Comparison of ENCODE assay signal across 21 mouse cellular contexts in genomic region chr6:83397728-83398127, GRCm38 (mm10). TPM values are rescaled to one million over a fixed set of nuclear protein-coding genes. Genes with fewer than 3 reads are reported as not detected.
A peak's percentile ranks its signal among the peaks of the same experiment; 100 is the strongest.
DNase-seq lines count a peak whose midpoint lies in the region; ATAC-seq and TF ChIP-seq lines count a peak whose summit lies in the region.
"Had no signal": no experiment of that assay in that cellular context is flagged by ENCODE, and none has a peak within 500 bp of the region (broad histone marks: within the 10 kb centered on the region; RNA-seq: fewer than 3 reads in every experiment).

No protein-coding gene starts in this region.

- peaks cover 77% of the 10 kb centered on the region for H3K36me3 ChIP-seq in embryonic facial prominence, embryonic 12.5 days
- peaks cover 100% of the 10 kb centered on the region for H3K36me3 ChIP-seq in embryonic facial prominence, embryonic 10.5 days (replicated peaks)
- peaks cover 81% of the 10 kb centered on the region for H3K36me3 ChIP-seq in limb, embryonic 14.5 days (ENCODE audit: control insufficient read depth, insufficient read depth, low read length)
- H3K36me3 ChIP-seq in limb, embryonic 10.5 days = peaks cover 100% of the 10 kb centered on the region
- H3K36me3 ChIP-seq in embryonic facial prominence, embryonic 15.5 days = peaks cover 68% of the 10 kb centered on the region

- no peaks in the 10 kb centered on the region for H3K27me3 ChIP-seq in embryonic facial prominence, embryonic 12.5 days
- H3K27me3 ChIP-seq in embryonic facial prominence, embryonic 10.5 days (replicated peaks; ENCODE audit: low read depth, poor library complexity, severe bottlenecking) = no peaks in the 10 kb centered on the region
- no peaks in the 10 kb centered on the region for H3K27me3 ChIP-seq in limb, embryonic 14.5 days (ENCODE audit: control insufficient read depth, insufficient read depth, low read length)
- no peaks in the 10 kb centered on the region for H3K27me3 ChIP-seq in limb, embryonic 10.5 days (ENCODE audit: low read depth, poor library complexity, severe bottlenecking)
- no peaks in the 10 kb centered on the region for H3K27me3 ChIP-seq in embryonic facial prominence, embryonic 15.5 days
- H3K27me3 ChIP-seq: hindbrain, embryonic 12.5 days; hindbrain, embryonic 15.5 days; Patski had no signal

- H3K9me3 ChIP-seq in embryonic facial prominence, embryonic 12.5 days = no peaks in the 10 kb centered on the region
- H3K9me3 ChIP-seq in embryonic facial prominence, embryonic 10.5 days = no peaks in the 10 kb centered on the region
- H3K9me3 ChIP-seq in limb, embryonic 14.5 days (ENCODE audit: control insufficient read depth, low read length) = no peaks in the 10 kb centered on the region
- H3K9me3 ChIP-seq in limb, embryonic 10.5 days (replicated peaks) = no peaks in the 10 kb centered on the region
- H3K9me3 ChIP-seq in embryonic facial prominence, embryonic 15.5 days (replicated peaks) = no peaks in the 10 kb centered on the region
- H3K9me3 ChIP-seq: hindbrain, embryonic 12.5 days; hindbrain, embryonic 15.5 days had no signal

- peak overlapping the region; percentile 55; the same call in 1 of the 2 replicates for H3K27ac ChIP-seq in embryonic facial prominence, embryonic 12.5 days
- H3K27ac ChIP-seq in embryonic facial prominence, embryonic 10.5 days (replicated peaks) = no peak overlapping the region
- peak overlapping the region; percentile 21; the same call in 1 of the 2 replicates for H3K27ac ChIP-seq in limb, embryonic 14.5 days (replicated peaks; ENCODE audit: low read depth, low read length)
- no peak overlapping the region for H3K27ac ChIP-seq in limb, embryonic 10.5 days
- H3K27ac ChIP-seq in embryonic facial prominence, embryonic 15.5 days (replicated peaks) = 0 out of 2 replicates have a peak overlapping the region, but pooled peaks have one; percentile 30
- H3K27ac ChIP-seq: hindbrain, embryonic 12.5 days; hindbrain, embryonic 15.5 days had no signal

- H3K4me2 ChIP-seq in embryonic facial prominence, embryonic 12.5 days (replicated peaks) = no peak overlapping the region
- no peak overlapping the region for H3K4me2 ChIP-seq in limb, embryonic 14.5 days (replicated peaks; ENCODE audit: low read depth, low read length, severe bottlenecking)
- H3K4me2 ChIP-seq in embryonic facial prominence, embryonic 15.5 days (replicated peaks) = no peak overlapping the region
- H3K4me2 ChIP-seq: heart, embryonic 11.5 days; hindbrain, embryonic 12.5 days; hindbrain, embryonic 15.5 days had no signal

- no peak overlapping the region for H3K4me3 ChIP-seq in embryonic facial prominence, embryonic 12.5 days
- H3K4me3 ChIP-seq in embryonic facial prominence, embryonic 10.5 days = no peak overlapping the region
- H3K4me3 ChIP-seq in limb, embryonic 14.5 days (replicated peaks; ENCODE audit: low read length) = no peak overlapping the region
- H3K4me3 ChIP-seq in limb, embryonic 10.5 days = no peak overlapping the region
- H3K4me3 ChIP-seq in embryonic facial prominence, embryonic 15.5 days (replicated peaks) = no peak overlapping the region
- H3K4me3 ChIP-seq: erythroblast, embryonic 14.5 days; gastrocnemius, adult 2 months; hindbrain, embryonic 12.5 days; hindbrain, embryonic 15.5 days had no signal

- peaks cover 3% of the 10 kb centered on the region; the same call in 1 of the 2 replicates for H3K4me1 ChIP-seq in embryonic facial prominence, embryonic 12.5 days
- H3K4me1 ChIP-seq in embryonic facial prominence, embryonic 10.5 days = no peaks in the 10 kb centered on the region
- H3K4me1 ChIP-seq in limb, embryonic 14.5 days (ENCODE audit: control insufficient read depth, insufficient read depth, low read length) = no peaks in the 10 kb centered on the region; the same call in 1 of the 2 replicates
- no peaks in the 10 kb centered on the region for H3K4me1 ChIP-seq in limb, embryonic 10.5 days
- peaks cover 7% of the 10 kb centered on the region; the same call in 1 of the 2 replicates for H3K4me1 ChIP-seq in embryonic facial prominence, embryonic 15.5 days

- 83% methylated on average over 8 of the region's 8 CpGs for WGBS in embryonic facial prominence, embryonic 12.5 days
- WGBS in embryonic facial prominence, embryonic 10.5 days = 88% methylated on average over 8 of the region's 8 CpGs
- 58% methylated on average over 8 of the region's 8 CpGs for WGBS in limb, embryonic 14.5 days
- 70% methylated on average over 8 of the region's 8 CpGs for WGBS in limb, embryonic 10.5 days
- WGBS in embryonic facial prominence, embryonic 15.5 days = 75% methylated on average over 8 of the region's 8 CpGs

- DNase-seq in embryonic facial prominence, embryonic 10.5 days (ENCODE audit: low spot score) = no peak
- no peak for DNase-seq in limb, embryonic 14.5 days (ENCODE audit: low spot score)
- no peak for DNase-seq in limb, embryonic 10.5 days (ENCODE audit: low spot score)
- DNase-seq in thymus, postnatal 4 days = no peak
- DNase-seq: adrenal gland, postnatal 10 days; adrenal gland, postnatal 36 days; cerebellum, adult 18-20 months; cerebellum, adult 9-10 months; cerebellum, postnatal 14 days; forebrain, postnatal 0 days; gastrocnemius, adult 2 months; gastrocnemius, postnatal 14 days; heart, adult 11 months had no signal

- 0 out of 2 replicates have a peak, but pooled peaks have one; percentile 41 for ATAC-seq in embryonic facial prominence, embryonic 12.5 days (ENCODE audit: insufficient number of reproducible peaks, insufficient read depth, low FRiP score, low TSS enrichment)
- no peak for ATAC-seq in limb, embryonic 14.5 days (ENCODE audit: low FRiP score, low read depth)
- ATAC-seq in embryonic facial prominence, embryonic 15.5 days (ENCODE audit: insufficient number of reproducible peaks, low FRiP score, low TSS enrichment, low read depth) = no peak
- ATAC-seq: forebrain, embryonic 14.5 days; forebrain, postnatal 0 days; Patski had no signal

- H3K9ac ChIP-seq in embryonic facial prominence, embryonic 12.5 days = no peak overlapping the region
- H3K9ac ChIP-seq in limb, embryonic 14.5 days (ENCODE audit: low read depth, low read length, severe bottlenecking) = no peak overlapping the region
- no peak overlapping the region for H3K9ac ChIP-seq in embryonic facial prominence, embryonic 15.5 days
- H3K9ac ChIP-seq: forebrain, postnatal 0 days; hindbrain, embryonic 12.5 days; hindbrain, embryonic 15.5 days had no signal

- no peak for TF ChIP-seq POLR2A in limb, embryonic 14.5 days (IDR thresholded peaks at IDR 0.05; ENCODE audit: borderline replicate concordance, extremely low read depth, insufficient read depth, insufficient read length)

RNA-seq across cellular contexts. Expression of gene Bola3, which starts 48.8 kb away (rescaled TPM):
- 117 and 126 TPM in 2 replicates for polyA plus RNA-seq in embryonic facial prominence, embryonic 12.5 days (2016; fragmentation: Nextera tagmentation; extraction: Ambion mirVana)
- 149 and 153 TPM in 2 replicates for polyA plus RNA-seq in embryonic facial prominence, embryonic 10.5 days (2016; fragmentation: Nextera tagmentation; extraction: Ambion mirVana)
- 26.7 and 55.1 TPM in 2 replicates for polyA plus RNA-seq in limb, embryonic 14.5 days (2012; rRNA removed)
- 116 and 129 TPM in 2 replicates for polyA plus RNA-seq in limb, embryonic 14.5 days (2014; fragmentation: Nextera tagmentation; extraction: Ambion mirVana)
- 162 and 171 TPM in 2 replicates for polyA plus RNA-seq in limb, embryonic 10.5 days (2016; fragmentation: Nextera tagmentation; extraction: Ambion mirVana)
- 105 and 113 TPM in 2 replicates for polyA plus RNA-seq in embryonic facial prominence, embryonic 15.5 days (2015; fragmentation: Nextera tagmentation; extraction: Ambion mirVana)

Comparison
In these comparisons a context has a peak if more than half of its experiments do, and no peak if none do; other contexts are left out.
1. H3K27ac ChIP-seq: peak in embryonic facial prominence, embryonic 12.5 days (single experiment), limb, embryonic 14.5 days (single experiment) and embryonic facial prominence, embryonic 15.5 days (single experiment); none in embryonic facial prominence, embryonic 10.5 days (single experiment) and limb, embryonic 10.5 days (single experiment).